In the genomic region with DNA sequence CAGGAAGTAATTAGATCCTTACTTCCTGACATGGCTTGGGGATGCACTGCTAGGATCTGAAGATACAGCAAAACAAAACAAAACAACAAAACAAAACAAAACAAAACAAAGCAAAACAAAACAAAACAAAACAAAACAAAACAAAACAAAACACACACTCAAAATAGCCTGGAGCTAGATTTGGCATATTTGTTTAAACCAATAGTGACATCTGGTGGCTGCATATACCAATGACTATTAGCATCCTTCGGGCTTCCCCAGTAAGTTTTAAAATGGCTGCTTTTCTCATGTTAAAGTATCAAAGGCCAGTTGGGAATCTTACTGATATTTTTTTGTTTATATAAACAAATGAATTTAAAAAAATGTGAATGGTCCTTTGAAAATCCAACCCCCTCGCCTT, we compare ENCODE assay signal across 8 mouse cellular contexts. TPM values are rescaled to one million over a fixed set of nuclear protein-coding genes. Genes with fewer than 3 reads are reported as not detected.
A peak's percentile ranks its signal among the peaks of the same experiment; 100 is the strongest.
DNase-seq lines count a peak whose midpoint lies in the region; ATAC-seq and TF ChIP-seq lines count a peak whose summit lies in the region.

No protein-coding gene starts in this region.

- H3K9me3 ChIP-seq in forebrain, embryonic 12.5 days, result no peaks in the 10 kb centered on the region
- 0 out of 2 replicates have a peak, but pooled peaks cover 2% of the 10 kb centered on the region for H3K9me3 ChIP-seq in forebrain, embryonic 10.5 days
- H3K9me3 ChIP-seq in limb, embryonic 14.5 days (ENCODE audit: control insufficient read depth, low read length), result no peaks in the 10 kb centered on the region
- H3K9me3 ChIP-seq in limb, embryonic 10.5 days (replicated peaks), result no peaks in the 10 kb centered on the region

- no peak overlapping the region for H3K4me3 ChIP-seq in forebrain, embryonic 12.5 days (replicated peaks)
- H3K4me3 ChIP-seq in forebrain, embryonic 10.5 days, result no peak overlapping the region
- H3K4me3 ChIP-seq in limb, embryonic 14.5 days (replicated peaks; ENCODE audit: low read length), result no peak overlapping the region
- no peak overlapping the region for H3K4me3 ChIP-seq in limb, embryonic 10.5 days

- WGBS in forebrain, embryonic 12.5 days, result 40% methylated on average over 2 of the region's 2 CpGs
- WGBS in forebrain, embryonic 10.5 days, result 46% methylated on average over 2 of the region's 2 CpGs
- 35% methylated on average over 2 of the region's 2 CpGs for WGBS in limb, embryonic 14.5 days
- WGBS in limb, embryonic 10.5 days, result 55% methylated on average over 2 of the region's 2 CpGs

- H3K4me1 ChIP-seq in forebrain, embryonic 12.5 days, result no peaks in the 10 kb centered on the region
- H3K4me1 ChIP-seq in forebrain, embryonic 10.5 days, result no peaks in the 10 kb centered on the region
- no peaks in the 10 kb centered on the region for H3K4me1 ChIP-seq in limb, embryonic 14.5 days (ENCODE audit: control insufficient read depth, insufficient read depth, low read length)
- no peaks in the 10 kb centered on the region for H3K4me1 ChIP-seq in limb, embryonic 10.5 days

- TF ChIP-seq POLR2A in limb, embryonic 14.5 days (IDR thresholded peaks at IDR 0.05; ENCODE audit: borderline replicate concordance, extremely low read depth, insufficient read depth, insufficient read length), result no peak

- no peaks in the 10 kb centered on the region for H3K36me3 ChIP-seq in forebrain, embryonic 12.5 days (replicated peaks)
- H3K36me3 ChIP-seq in forebrain, embryonic 10.5 days (replicated peaks), result no peaks in the 10 kb centered on the region
- H3K36me3 ChIP-seq in limb, embryonic 14.5 days (ENCODE audit: control insufficient read depth, insufficient read depth, low read length), result no peaks in the 10 kb centered on the region
- H3K36me3 ChIP-seq in limb, embryonic 10.5 days, result no peaks in the 10 kb centered on the region

- DNase-seq in forebrain, embryonic 10.5 days (ENCODE audit: extremely low spot score, low spot score), result no peak
- peak; percentile 66 for DNase-seq in limb, embryonic 14.5 days (ENCODE audit: low spot score)
- no peak for DNase-seq in limb, embryonic 10.5 days (ENCODE audit: low spot score)
- peak; percentile 37 for DNase-seq in brain, embryonic 18.5 days (ENCODE audit: low read depth, low spot score)
- no peak for DNase-seq in urinary bladder, postnatal 4 days (ENCODE audit: low spot score in 2 of 2)
- DNase-seq in natural killer cell, adult 2 months (ENCODE audit: low spot score in 2 of 2), result no peak

- peak; percentile 75; the same call in 1 of the 2 replicates for ATAC-seq in forebrain, embryonic 12.5 days (ENCODE audit: low FRiP score)
- ATAC-seq in limb, embryonic 14.5 days (ENCODE audit: low FRiP score, low read depth), result no peak
- peak; percentile 74 for ATAC-seq in inflammation-experienced regulatory T-cells, adult 6 months

- H3K27me3 ChIP-seq in forebrain, embryonic 12.5 days, result no peaks in the 10 kb centered on the region
- H3K27me3 ChIP-seq in forebrain, embryonic 10.5 days (ENCODE audit: poor library complexity, severe bottlenecking), result no peaks in the 10 kb centered on the region
- H3K27me3 ChIP-seq in limb, embryonic 14.5 days (ENCODE audit: control insufficient read depth, insufficient read depth, low read length), result no peaks in the 10 kb centered on the region
- no peaks in the 10 kb centered on the region for H3K27me3 ChIP-seq in limb, embryonic 10.5 days (ENCODE audit: low read depth, poor library complexity, severe bottlenecking)

- H3K9ac ChIP-seq in forebrain, embryonic 12.5 days, result no peak overlapping the region
- H3K9ac ChIP-seq in limb, embryonic 14.5 days (ENCODE audit: low read depth, low read length, severe bottlenecking), result no peak overlapping the region

- H3K4me2 ChIP-seq in forebrain, embryonic 12.5 days, result no peak overlapping the region
- no peak overlapping the region for H3K4me2 ChIP-seq in limb, embryonic 14.5 days (replicated peaks; ENCODE audit: low read depth, low read length, severe bottlenecking)

- no peak overlapping the region for H3K27ac ChIP-seq in forebrain, embryonic 12.5 days
- H3K27ac ChIP-seq in forebrain, embryonic 10.5 days, result no peak overlapping the region
- no peak overlapping the region for H3K27ac ChIP-seq in limb, embryonic 14.5 days (replicated peaks; ENCODE audit: low read depth, low read length)
- no peak overlapping the region for H3K27ac ChIP-seq in limb, embryonic 10.5 days

RNA-seq across cellular contexts. Expression of a gene that starts 52.9 kb away (rescaled TPM):
- polyA plus RNA-seq in forebrain, embryonic 12.5 days (2016; fragmentation: Nextera tagmentation; extraction: Ambion mirVana), result 16.4 and 17.5 TPM in 2 replicates
- 15.2 and 16.1 TPM in 2 replicates for polyA plus RNA-seq in forebrain, embryonic 10.5 days (2016; fragmentation: Nextera tagmentation; extraction: Ambion mirVana)
- polyA plus RNA-seq in limb, embryonic 14.5 days (2012; rRNA removed), result 6.4 and 7.6 TPM in 2 replicates
- polyA plus RNA-seq in limb, embryonic 14.5 days (2014; fragmentation: Nextera tagmentation; extraction: Ambion mirVana), result 13.7 and 14.7 TPM in 2 replicates
- polyA plus RNA-seq in limb, embryonic 10.5 days (2016; fragmentation: Nextera tagmentation; extraction: Ambion mirVana), result 11.9 and 17.1 TPM in 2 replicates
- polyA plus RNA-seq in inflammation-experienced regulatory T-cells, adult 6 months (2017; shearing (Covaris generic)), result 10 to 100 TPM in 1 of 3 experiments, 1 to 10 TPM in 2; 2.2 to 11.5 (median 4.9) TPM

Comparison
In these comparisons a context has a peak if more than half of its experiments do, and no peak if none do; other contexts are left out.
1. DNase-seq: peak in limb, embryonic 14.5 days (single experiment) and brain, embryonic 18.5 days (single experiment); none in forebrain, embryonic 10.5 days (single experiment), limb, embryonic 10.5 days (single experiment), urinary bladder, postnatal 4 days (0 of 2) and natural killer cell, adult 2 months (0 of 2).